Mouse (Mus musculus) hindbrain, embryonic 13.5 days (tissue): ENCODE measurements around the gene Bri3bp. TPM values are rescaled to one million over a fixed set of nuclear protein-coding genes. Genes with fewer than 3 reads are reported as not detected.

Experiments
- microRNA-seq: library from miRNA; unstranded; fragments of <30 nt; microRNA quantifications from one replicate; pipeline ENCODE4, GENCODE M21; 2016
- polyA plus RNA-seq: library from polyadenylated mRNA; unstranded; fragments of >200 nt; fragmentation: Nextera tagmentation; extraction: Ambion mirVana; gene quantifications from 2 replicates; pipeline ENCODE4 v1.2.1, GENCODE M21; 2015

The Bri3bp gene
- polyA plus RNA-seq, 1 experiment from 2014 or later: 35.6 TPM

Small RNAs within 50 kb of the gene (microRNA-seq; reads per million reads assigned to microRNA genes)
- not detected for gene Gm27551

Other genes starting within 250 kb of the Bri3bp start
- gene Scarb1, start 100.5 kb upstream of the Bri3bp start, polyA plus RNA-seq: 27.4 and 28.0 TPM in 2 replicates
- 0.55 and 1.1 TPM in 2 replicates for gene Gm10382, start 52.2 kb upstream of the Bri3bp start, polyA plus RNA-seq
- gene Ubc, start 51.4 kb upstream of the Bri3bp start, polyA plus RNA-seq: 1,201 and 1,293 TPM in 2 replicates
- gene Dhx37, start 7.4 kb upstream of the Bri3bp start, polyA plus RNA-seq: 10.4 and 11.7 TPM in 2 replicates
- 60.0 and 62.4 TPM in 2 replicates for gene Aacs, start 34.2 kb downstream of the Bri3bp start, polyA plus RNA-seq
- gene Tmem132b, start 90.2 kb downstream of the Bri3bp start, polyA plus RNA-seq: 3.0 and 3.4 TPM in 2 replicates